Mouse (Mus musculus) right cerebral cortex, postnatal 25 days (tissue): ENCODE data around the gene Smox.

Experiments used
- DNase-seq: peaks from one replicate; pipeline ENCODE4 v3.0.0; 2022

Smox gene

GRCm38 (mm10) chr2:131518790-131519189 lies 27.5 kb downstream of the Smox start:
- no peak for DNase-seq

DNA sequence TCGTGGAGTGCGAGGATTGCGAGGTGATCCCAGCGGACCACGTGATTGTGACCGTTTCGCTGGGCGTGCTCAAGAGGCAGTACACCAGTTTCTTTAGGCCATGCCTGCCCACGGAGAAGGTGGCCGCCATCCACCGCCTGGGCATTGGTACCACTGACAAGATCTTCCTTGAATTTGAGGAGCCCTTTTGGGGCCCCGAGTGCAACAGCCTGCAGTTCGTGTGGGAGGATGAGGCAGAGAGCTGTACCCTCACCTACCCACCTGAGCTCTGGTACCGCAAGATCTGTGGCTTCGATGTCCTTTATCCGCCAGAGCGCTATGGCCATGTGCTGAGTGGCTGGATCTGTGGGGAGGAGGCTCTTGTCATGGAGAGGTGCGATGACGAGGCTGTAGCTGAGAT lies 29.4 kb downstream of the Smox start:
- no peak for DNase-seq

DNA sequence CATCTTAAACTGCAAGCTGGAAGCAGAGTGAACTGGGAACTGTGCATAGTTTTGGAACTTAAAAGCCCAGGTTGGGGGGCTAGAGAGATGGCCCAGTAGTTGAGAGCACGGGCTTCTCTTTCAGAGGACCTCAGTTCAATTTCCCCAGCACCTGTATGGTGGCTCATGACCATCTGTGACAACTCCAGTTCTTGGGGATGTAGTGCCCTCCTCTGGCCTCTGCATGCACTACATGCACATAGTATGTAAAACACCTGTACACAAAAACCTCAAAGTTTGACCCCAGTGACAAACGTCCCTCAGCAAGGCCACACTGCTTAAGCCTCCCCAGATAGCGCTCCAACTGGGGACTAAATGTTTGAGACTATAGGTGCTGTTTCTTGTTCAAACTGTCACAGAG lies 35.8 kb downstream of the Smox start:
- no peak for DNase-seq

GRCm38 (mm10) chr2:131529898-131530622 lies 38.8 kb downstream of the Smox start:
- DNase-seq, result no peak

- DNase-seq, result peak; percentile 37
These were observed 39.3 kb downstream of the Smox start for GRCm38 (mm10) chr2:131530623-131531008.

DNA sequence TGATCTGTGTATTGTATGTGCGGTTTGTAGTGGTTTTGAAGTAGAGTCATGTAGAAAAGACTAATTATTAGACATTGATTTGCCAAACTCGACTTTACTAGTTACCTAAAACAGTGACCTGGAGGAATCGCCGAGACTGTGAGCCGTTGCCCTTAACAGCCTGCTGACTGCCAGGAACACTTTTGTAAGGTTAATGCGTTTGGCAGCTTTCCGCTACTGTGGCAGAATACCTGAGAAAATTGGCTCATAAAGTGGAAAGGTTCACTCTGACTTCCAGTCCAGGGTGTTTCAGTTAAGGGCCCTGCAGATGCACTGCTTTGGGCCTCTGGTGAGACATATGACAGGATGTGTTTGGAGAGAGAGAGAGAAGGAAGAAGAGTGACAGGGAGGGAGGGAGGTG lies 40.0 kb downstream of the Smox start:
- DNase-seq, result no peak

- no peak for DNase-seq
These were observed 43.9 kb downstream of the Smox start for GRCm38 (mm10) chr2:131535168-131535567.

DNA sequence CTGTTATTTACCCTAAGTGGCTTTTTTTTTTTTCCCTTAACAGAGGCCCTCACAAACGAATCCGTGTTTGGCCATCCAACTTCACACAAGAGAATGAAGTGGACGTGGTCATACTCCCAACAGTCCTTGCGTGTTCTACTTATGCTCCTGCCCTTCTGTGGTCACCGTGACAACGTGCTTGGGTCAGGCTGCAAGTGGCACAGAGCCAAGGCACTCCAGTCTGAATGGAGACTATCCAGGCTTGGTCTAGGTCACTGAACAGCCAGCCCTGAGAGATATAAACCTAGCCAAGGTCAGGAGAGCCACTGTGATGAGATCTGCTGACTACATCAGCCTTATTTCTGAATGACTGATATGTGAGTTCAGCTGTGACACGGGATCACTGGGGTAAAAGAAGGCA lies 47.0 kb downstream of the Smox start:
- DNase-seq, result no peak

GRCm38 (mm10) chr2:131539780-131540179 lies 48.5 kb downstream of the Smox start:
- no peak for DNase-seq

- DNase-seq, result no peak
These were observed 50.4 kb downstream of the Smox start for GRCm38 (mm10) chr2:131541686-131542085.

DNA sequence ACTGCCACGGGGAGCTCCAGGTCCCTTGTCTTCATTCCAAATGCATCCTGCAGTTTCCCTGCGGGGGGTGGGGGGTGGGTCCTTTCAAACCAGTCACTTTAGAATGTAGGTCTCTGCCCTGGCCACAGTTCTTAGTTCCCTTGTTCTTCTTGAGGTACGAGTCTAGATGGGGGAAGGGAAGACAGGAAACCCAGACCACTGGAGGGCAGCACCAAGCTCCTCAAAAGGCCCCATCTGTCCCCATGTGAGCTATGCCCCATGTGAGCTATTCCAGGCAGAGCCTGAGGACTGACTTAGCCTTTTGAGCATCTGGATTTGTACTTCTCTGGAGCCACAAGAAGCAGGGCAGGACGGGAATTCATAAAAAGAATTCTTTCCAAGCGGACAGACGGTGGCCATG lies 51.2 kb downstream of the Smox start:
- DNase-seq, result no peak

DNA sequence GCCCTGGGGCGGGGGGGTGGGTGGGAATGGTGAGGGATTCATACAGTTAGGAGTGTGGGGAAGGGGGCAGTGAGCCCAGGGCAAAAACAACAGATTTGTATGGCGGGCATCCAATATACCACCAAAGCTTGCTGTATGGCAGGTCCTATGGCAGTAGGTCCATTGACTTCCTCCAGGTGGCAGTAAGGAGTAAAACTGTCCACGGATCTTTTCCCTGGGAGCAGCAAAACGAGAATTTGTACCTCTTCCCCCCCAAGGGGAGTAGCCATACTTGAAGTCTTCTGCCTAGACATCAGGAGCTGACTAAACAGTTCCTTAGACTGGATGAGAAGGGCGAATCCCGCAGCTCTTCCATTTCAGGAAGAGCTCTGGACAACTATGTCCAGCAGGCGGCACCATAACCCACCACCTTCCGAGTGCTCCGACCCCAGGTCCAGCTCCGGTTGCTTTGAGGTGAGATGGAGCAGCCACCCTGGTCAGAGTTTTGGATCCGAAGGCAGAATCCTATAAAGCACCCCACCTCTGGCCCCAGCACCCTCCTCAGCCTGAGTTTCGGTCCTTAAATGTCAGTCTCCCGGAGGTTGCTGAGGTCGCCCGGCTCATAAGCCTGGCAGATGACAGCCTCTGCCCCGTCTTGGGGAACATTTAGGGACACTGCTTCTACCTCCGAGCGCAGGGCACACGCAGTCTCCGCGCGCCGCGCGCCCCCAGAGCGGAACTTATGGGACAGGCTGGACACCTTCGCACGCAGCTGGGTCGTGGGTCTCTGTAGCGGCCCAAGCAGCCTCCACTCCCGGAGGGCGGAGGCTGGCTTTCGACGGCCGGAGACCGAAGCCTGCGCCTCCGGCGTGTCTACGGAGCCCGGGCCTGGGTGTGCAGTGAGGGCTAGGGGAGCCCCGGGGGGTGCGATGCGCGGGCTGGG lies 54.4 kb downstream of the Smox start:
- DNase-seq, result peak; percentile 35

- DNase-seq, result no peak
These were observed 55.0 kb downstream of the Smox start for GRCm38 (mm10) chr2:131546308-131546700.

GRCm38 (mm10) chr2:131546745-131547408 lies 55.6 kb downstream of the Smox start:
- DNase-seq, result peak; percentile 36

DNA sequence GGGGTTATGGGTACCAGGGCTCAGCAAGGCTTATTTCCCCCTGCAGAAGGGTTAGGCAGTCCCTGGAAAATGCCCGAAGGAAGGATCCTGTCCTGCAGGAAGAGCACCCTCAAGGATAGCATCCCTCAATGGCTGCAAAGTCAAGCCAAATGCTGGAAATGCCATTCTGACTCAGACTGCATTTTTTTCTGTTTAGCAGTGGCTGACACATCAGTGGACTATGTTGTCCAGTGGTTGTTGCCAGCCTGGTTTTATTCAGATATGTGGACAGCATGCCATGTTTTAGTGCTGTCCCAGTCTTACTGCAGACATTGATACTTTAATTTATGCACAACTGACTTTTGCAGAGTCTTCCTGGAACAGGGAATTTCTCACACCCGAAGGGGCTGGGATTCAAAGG lies 57.0 kb downstream of the Smox start:
- DNase-seq, result no peak

DNA sequence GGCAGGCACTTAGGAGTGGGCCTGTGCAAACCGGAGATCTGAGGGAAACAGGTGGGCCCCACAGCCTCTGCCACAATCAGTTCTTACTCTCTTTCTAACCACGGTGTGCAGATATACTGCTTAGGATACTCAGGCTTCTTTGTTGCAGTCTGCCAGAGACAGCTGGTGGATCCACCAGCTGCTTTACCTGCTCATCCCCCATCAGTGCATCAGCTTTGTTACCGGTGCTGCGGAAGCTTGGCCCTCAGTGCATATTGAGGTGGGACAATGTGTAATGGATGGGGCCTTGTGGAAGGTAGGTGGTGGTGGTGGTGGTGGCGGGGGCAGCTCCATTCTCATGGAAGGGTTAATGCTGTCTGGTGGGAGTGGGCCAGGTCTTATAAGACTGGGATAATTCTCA lies 57.8 kb downstream of the Smox start:
- no peak for DNase-seq

DNA sequence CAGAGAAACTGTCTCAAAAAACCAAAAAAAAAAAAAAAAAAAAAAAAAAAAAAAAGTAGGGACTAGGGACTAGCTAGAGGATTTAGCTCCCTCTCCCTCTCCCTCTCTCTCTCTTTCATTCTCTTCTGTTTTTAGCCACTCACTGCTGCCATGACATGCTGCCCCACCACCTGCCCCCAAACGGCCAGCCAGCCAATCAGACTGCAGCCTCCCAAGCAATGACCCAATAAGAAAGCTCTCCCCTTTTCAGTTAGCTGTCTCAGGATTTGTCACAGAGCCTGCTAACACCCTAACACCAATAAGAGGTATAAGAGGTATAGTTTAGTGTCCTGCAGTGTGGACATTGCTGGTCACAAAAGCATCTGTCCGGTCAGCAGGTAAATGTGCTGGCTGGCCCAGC lies 59.2 kb downstream of the Smox start:
- DNase-seq, result no peak

GRCm38 (mm10) chr2:131550906-131551305 lies 59.6 kb downstream of the Smox start:
- DNase-seq, result no peak

DNA sequence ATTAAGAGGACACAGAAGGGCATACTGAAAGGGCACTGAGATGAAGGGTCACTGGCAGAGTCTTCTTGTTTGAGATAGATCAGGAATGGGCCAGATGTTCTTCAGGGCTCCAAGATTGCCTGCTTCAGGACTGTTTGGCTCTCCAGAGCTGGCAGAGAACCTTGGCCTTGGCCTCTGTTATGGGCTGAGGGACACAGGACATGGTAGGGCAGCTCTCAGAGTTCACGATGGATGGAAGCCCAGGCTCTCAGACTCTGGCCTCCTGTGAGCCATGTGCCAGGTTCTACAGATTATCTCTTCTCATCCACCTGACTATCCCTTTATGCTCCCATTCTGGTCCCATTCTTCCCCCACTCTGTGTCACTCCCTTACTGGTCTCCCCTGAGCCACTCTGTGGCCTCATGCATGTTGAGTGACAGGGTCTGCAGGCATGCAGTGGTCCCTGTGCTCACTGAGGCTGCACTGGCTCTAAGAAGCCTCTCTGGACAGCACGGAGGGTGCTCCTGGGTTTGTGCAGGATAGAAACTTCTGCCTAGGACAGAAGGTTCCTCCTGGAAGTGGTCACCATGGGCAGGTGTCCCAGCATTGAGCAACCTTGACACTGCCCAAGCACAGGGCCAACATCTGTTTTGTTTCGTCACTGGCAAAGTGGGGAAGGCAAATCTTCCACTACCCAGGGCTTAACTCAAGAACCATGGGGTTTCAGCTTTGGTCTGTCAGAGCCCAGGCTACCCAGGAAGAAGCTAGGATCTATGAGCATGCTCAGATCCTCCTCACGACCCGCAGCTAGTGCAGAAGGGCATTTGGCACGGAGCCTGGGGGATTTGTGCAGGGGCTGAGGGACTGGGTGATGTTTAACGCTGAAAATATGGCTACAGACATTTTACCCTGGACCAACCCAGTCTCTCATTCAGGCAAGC lies 60.7 kb downstream of the Smox start:
- DNase-seq, result no peak

- DNase-seq, result no peak
These were observed 61.6 kb downstream of the Smox start for GRCm38 (mm10) chr2:131552736-131553400.

DNA sequence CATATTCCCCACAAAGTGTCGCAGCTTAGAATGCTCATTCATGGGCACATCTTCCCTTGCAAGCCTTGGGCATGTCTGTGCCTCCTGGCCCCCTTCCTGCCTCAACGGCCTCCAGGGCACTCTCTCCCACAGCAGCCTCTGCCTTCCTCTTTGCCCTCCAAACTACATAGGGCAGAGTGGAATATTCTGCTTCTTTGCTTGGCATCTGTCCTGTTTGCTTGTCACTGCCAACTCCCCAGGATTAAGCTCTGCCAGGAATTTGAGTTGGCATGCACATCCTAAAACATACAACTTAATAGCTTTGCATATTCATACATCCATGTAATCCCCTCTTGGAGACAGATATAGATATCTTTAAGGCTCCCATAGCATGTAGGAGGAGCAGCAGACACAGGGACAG lies 66.6 kb downstream of the Smox start:
- no peak for DNase-seq
